Mouse (Mus musculus): ENCODE results near the gene Adtrp. TPM values are rescaled to one million over a fixed set of nuclear protein-coding genes. Genes with fewer than 3 reads are reported as not detected.

Gene Adtrp
- total RNA-seq, 4 experiments from 2014 or later = 0.68 to 28.4 (median 15.2) TPM

DNA sequence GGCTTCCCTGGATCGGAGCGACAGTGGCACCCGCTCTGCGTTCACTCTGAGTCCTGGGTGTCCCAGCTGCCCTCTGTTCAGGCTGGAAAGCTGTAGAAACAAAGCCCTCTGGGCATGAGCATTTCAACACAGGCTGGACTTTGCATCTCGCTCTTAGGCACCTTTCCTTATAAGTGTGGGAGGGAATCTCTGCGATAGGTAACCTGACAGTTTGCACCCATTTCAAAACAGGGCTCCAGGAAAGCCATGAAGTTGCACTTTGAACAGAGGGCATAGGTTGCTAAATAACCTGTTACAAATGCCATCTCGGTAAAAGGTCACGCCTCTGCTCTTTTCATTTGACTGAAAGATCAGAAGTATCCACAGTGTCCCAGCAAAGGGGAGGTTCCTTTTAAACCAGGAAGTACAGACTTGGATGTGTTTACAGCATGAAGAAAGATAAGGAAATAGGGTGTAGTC, 19.2 kb downstream of the Adtrp start:
- no peak for DNase-seq

DNA sequence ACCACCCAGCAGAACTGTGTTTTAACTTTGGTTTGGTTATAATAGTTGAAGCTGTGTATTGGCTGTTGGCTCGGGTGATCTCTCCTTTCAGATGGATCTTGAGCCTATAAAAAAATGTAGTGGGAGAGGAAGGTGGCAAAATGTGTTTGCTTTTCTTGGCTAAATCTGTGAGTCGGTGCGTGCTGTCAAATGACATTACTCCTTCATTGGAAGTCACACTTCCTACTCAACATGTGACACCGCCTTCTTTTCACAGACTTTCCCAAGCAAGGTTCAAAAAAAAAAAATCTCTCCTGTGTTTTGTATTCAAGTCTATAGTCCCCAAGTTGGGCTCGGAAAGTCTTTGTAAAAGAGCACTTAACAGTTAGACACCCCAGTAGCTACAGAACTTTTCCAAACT, 19.9 kb downstream of the Adtrp start:
- no peak for DNase-seq

DNA sequence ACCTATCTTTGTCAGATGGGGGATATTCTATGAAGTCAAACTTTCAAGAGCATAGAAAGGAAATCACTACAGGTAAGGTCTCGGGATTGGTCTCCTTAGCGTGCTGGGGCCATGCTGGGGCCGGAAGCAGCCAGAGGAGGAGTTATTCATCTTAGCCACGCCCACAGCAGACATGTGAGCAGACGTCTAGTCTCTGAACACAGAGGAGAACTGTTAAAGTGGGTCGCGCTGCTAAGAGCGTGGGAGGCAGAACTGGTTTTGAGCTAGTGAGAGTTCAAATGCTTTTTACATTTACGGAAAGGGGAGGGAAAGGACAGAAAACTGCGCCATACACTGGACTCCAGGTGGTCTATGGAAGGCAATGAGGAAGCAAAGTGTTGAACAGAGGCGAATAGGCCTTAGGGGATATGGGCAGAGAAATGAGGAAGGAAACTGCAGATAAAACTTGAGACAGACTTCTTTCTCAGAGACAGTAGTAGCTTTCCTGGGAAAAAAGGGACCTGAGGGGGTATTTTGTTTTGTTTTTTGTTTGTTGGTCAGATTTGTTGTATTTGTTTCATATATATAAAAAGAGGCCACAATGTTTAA, 22.0 kb downstream of the Adtrp start:
- DNase-seq = no peak

DNA sequence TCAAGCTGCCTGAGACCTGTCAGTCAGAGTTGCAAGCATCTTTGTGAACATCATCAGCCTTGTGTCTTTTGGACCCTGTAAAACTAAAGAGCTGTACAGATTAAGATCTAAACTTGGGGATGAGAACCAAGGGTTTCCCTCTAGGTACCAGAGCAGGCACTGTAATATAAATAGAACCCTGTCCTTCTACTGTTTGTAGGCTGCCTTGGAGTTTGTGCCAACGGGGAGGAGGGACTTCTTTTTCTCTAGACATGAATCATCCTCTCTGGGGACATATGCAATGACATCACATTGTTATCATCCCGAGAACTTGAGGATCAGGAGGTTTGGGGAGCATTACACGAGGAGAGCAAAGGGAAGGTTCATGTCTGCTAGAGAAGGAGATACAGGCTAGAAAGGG, 24.4 kb downstream of the Adtrp start:
- no peak for DNase-seq

DNA sequence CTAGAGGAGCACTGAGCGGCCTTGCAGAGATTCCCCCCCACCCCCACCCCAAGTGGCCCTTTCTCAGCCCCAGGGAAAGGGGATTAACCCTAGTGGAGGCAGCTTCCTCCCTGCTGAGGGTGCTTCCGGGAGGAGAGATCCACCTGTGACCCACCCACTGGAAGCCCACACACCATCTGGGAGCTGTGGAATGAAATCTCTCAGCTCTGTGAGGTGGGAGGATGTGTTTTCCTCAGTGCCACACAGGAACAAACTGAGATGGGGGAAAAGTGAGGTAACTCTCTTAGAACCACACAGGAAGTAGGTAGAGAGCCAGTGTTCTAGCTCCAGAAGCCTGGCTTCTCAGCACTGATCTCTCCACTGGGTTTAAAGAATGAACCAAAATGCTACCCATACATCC, 24.9 kb downstream of the Adtrp start:
- no peak for DNase-seq

DNA sequence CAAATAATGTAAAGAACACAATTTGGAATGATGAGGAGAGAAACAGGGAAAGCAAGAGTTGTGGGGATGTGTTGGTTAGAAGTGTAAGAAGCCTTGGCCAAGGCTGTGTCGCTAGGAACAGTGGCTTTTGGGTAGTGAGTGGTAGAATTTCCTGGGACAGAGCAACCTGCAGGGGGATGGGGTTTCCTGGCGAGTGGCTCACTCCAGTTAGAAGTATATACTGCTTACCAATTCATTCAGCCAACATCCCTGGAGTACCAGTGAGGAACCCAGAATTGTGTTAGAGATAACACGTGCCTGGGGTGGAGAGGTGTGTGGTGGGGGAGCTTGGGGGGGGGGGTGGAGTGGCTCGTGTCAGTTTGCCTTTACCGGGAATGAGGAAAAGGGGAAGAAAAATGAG, 25.4 kb downstream of the Adtrp start:
- no peak for DNase-seq

DNA sequence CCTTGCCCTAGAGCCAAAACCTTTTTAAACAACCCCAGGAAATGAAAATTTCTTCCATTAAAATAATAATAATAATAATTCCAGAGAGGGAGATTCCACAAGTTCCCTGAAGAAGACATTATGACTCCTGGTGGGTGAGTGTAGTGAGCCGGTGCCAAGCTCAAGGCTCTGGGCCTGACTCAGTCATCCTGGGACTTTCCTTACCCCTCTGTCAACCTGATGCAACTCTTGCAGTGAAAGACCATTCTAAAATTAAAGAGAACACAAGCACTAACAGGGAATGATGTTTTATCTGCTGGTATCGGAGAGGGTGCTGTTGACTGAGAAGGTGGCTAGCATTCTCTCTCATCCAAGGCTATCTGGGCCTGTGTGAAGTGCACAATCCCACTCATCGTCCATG, 26.5 kb downstream of the Adtrp start:
- no peak for DNase-seq

DNA sequence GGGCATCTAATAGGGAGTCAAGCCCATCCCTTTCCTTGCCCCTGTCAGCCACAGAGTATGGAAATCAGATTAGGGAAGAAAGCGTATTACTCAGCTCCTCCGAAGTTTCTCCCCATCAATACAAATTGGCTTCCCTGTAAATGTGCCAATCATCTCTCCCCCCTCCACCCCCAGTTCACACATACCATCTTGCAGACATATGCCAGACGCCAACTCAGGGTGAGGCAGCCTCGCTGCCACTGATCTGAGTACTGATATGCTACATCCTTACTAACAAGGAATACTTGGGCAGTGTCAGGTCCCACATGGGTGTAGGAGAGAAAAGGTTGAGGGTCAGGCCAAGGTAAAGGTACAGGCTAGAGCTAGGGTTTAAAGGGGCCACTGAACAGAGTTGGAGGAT, 27.6 kb downstream of the Adtrp start:
- DNase-seq = no peak

DNA sequence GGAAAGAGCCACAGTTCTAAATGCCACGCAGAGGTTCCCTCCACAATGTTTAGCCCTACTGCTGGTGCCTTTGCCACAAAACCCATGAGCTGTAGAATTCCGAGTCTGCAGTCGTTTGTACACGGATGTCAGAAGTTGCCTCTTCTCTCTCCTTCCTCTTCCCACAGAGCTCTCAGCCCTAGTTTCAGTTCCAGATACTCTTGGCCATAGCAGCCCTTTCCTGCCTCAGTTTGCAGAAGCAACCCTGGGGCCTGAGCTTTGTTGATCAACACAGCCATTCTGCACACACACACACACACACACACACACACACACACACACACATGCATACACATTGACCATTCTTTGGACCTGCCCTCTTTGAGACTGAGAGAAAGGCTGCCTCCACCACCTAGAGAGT, 28.0 kb downstream of the Adtrp start:
- no peak for DNase-seq

DNA sequence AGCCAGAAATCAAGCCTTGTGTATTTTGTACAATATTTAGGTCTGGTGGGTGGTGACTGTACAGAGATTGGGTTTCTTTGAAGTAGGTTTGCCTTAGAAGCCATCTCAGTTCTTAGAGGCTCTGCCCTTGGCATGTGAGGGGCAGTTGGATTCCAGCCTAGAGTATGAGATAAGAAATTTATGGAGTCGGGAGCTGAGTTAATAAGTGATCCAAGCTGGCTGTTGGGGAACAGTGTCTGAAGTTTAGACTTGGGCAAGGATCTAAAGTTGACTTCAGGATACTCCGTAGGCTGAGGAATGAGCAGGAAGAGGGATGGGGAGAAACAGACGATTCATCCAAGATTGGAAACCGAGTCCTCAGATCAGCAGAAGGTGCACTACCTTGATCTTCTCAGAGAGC, 29.9 kb downstream of the Adtrp start:
- no peak for DNase-seq

DNA sequence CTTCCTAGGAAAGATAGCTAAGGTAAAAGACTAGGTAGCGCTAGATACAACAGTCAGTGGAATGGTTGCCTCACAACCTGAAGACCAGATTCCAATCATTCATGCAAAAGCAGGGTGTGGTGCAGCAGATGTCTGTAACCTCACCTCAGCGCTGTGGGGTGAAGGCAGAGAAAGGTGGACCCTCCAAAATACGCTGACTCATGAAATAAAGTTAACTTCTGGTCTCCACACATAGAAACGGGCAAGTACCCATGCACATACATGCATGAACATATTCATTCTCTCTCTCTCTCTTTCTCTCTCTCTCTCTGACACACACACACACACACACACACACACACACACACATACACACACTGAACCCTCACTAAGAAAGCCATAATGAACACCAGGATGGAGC, 30.8 kb downstream of the Adtrp start:
- no peak for DNase-seq

DNA sequence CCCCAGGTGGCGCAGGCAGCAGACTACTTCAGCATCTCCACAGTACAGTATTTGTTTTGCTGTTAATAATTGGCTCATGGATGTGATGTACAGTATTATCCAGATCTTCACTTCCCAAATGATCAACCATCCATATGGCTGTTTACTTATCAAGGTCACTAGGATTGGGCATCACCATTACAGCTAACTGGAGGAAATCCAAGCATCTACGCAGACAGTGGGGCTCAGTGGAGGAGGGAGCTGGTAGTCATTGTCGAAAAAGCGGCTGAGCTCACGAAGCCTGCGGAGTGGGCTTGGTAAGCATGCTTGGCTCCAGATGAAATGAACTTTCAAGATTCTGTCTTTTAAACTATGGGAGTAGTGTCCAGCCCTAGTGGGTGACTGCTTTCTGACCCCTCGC, 36.7 kb downstream of the Adtrp start:
- DNase-seq = no peak

DNA sequence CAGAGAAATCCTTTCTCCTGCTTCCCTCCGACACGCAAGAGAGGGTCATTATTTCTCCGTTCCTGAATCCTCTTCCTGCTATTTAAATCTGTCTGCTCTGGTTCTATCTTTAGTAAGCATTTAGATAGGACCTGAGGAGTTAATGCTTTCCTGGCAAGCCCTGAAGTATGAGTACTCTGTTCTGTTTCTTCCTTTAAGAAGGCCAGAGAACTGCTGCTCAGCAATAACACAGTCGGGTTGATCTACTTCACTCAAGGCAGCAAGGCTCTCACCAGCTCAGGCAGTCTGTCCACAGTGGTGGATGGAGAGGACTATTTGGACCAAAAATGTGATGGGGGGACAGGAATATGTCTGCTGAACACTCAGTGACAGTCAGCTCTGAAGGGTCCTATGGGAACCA, 39.7 kb downstream of the Adtrp start:
- DNase-seq = no peak

DNA sequence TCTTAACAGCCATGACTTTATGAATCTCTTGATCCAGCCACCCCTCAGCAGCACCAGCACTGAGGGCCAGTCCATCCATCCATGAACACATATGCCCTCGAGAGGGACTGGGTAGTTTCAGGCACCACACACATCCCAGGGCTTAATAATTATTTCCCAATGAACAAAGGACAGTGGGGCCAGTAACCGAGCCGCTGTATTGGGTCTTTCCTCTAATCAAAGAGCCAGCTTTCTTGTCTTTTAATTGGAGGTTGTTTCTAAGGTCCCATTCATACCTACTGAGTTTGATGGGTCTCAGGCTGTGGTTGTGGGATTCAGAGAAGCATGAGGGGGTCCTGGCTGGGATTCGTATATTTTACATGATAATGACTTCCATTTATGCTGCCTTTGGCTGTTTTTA, 40.2 kb downstream of the Adtrp start:
- DNase-seq = no peak

DNA sequence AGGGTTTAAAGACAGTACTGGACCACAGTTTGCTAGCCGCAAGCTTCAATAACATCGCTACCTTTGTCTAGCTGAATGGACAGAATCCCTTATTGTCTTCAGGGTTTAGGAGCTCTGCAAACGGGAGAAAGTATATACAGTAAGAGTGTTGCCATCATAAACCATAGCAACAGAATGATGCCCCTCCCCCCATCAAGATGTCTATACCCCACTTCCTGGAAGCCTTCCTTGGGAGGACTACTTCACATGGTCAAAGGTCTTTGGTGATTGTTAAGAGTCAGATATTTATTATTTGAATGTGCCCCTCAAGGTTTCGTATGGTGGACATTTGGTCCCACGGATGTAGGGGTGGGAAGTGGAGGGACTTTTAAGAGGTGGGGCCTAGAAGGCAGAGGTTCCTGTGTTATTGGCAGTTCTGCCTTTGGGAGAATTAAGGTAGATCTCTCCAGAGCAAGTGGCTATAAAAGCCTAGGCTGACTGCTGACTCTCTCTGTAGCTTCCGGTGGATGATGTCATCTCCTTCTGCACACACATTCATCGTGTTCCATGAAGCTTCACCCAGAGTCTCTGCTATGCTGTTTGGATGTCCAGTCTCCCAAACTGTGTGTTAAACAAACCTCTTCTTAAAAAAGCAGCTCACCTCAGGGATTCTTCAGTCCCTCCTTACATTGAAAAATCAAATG, 42.2 kb downstream of the Adtrp start:
- DNase-seq = no peak

DNA sequence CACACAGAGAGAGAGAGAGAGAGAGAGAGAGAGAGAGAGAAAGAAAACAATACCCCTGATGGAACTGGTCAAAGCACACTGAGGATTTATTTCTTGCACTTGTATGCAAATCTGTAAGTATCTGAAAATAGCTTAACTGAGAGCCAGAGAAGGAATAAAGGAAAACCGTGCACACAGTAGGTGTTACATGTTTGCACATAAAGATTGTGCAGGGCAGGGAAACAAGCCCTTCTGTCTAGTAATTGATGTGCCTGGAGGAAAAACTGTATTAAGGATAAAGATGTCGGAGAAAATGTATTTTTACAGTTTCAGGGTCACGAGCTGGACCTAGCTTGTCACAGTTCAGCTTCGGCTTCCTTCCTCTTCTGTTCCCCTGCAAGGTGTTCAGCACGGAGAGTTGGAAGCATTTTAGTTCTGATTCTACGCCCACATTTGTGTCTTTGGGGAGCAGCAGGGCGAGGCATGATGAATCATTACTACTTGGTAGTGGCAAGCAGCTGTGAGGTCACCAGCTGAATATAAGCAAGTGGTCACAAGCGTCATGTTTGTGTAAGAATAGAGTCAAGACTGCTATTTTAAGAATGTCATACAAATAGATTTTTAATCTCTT, 43.7 kb downstream of the Adtrp start:
- no peak for DNase-seq

DNA sequence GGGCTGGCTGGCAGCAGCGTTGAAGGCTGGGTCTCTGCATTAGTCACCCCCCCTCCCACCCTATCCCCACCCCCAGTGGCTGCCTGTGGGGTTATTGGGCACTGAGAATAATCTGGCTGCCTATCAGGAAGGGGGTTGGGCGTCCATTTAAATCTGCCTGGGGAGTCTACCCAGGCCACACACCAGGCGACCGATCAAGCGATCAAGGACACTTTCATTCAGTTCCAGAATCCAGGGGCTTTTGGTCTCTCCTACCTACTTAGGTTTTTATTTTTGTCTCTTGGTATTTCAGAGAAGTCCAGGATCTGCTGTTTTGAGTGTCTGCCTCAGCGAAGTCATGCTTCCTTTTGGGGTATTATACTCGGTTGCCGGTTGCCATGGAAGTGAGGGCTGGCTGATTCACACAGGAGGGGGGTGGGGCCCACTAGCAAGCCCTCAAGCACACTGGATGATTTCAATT, 46.3 kb downstream of the Adtrp start:
- DNase-seq = peak; percentile 13

DNA sequence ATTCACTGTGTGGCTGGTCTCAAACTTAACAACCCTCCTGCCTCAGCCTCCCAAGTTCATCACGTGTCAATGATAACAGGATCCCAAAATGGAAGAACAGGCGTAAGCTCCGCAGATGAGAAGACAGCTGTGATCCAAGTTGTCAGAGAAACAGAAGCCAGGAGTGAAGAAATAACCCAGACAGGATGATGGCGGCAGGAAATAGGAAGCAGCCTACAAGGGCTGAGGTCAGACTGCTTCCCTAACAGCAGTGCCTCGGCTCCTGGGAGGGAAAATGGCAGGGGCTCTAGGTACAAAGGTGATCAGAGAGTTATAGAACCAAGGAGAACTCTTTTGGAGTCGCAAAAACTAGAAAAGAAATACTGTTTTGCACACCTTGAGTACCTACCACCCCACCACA, 54.6 kb downstream of the Adtrp start:
- DNase-seq = no peak

DNA sequence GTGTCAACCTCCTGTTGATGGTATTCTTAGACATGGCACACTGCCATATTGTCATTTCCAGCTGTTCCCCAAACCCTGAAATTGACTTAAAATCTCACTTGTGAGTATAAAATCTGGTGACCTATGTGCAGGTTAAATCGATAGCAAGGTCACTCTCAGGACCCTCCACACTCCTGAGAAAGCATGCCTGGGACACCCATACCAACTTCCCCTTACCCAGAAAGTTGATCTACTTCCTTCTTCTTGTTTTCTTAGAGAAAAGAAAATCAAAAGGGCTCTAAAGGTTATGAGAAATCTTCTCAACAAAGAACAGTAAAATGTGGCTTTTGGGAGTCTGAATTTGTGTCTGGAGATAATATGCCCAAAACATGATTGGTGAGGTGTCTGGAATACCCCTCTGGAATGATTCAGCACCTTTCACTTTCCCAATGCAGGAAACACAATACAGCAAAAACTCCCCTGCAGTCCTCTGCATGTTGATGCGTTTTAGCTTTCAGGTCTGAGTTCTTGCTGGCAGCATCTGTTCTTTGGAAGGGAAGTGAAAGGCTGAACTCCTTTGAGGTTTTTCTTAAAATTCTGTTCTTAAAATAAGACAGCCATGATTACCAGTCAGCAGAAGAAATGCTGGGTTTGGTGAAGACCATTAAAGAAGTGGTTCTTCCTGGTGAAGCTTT, 59.5 kb downstream of the Adtrp start:
- DNase-seq = no peak

DNA sequence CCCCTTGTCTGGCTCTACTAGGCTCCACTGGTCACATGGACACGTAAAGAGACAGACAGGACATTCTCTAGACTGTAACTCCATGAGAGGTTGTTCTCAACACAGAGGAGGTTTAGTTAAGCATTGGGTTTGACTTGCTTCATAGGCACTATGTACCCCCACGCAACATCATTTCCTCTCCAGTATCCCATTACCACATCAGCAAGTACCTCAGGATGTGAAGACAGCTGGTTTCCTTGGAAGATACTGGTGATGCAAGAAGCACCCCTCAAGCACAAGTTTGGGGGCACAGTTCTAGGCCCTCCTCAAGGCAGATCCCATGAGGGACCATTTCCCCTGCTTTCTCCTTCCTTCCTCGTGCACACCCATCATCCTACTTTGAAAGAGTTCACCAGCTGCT, 60.8 kb downstream of the Adtrp start:
- no peak for DNase-seq

DNA sequence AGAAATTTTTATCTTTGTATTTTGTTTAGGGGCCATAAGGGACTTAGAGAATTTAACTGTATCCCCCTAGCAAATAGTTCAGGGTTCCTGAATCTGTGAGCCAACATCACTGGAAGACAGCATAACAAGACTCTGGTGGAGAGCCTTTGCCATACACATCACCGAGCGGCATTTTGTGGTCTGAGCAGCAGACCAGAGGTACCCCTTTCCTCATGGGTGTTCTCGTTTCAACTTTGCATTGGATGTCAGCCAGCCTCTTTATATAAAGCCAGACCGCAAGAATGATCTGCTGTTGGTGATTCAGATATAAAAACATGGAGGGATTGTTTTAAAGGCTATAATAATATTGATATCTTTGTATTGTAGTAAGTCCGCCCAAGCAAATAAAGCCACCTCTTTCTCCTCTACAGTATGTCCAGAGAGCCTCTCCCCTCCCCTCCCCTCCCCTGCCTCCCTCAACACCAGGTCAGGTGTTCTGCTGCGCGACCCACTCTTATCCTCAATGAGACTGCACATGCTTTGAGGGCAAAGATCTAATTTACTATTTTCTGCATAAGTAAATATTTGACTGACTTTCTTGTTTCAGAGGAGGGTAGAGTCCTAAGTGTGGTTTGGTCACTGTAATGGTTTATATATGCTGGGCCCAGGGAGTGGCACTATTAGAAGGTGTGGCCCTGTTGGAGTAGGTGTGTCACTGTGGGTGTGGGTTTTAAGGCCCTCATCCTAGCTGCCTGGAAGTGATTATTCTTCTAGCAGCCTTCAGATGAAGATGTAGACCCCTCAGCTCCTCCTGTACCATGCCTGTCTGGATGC, 62.4 kb downstream of the Adtrp start:
- no peak for DNase-seq

DNA sequence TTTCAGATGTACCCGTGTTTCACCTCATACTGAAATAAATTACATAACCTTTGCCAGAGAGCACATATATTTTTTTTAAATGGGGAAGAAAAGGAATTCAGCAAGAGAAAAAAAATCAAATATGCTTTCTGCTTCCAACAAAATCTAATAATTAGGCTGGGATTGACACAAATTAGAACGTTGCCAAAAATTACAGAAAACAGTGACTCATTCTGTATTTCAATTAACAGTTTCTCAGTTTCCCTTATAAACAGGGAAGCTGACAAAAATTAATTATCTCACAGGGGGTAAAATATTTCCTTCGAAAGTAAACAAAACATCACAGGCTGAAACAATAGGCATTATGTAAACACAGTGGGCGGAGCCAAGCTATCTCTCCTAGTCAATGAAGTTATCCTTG, 67.2 kb downstream of the Adtrp start:
- DNase-seq = no peak

Measured in adrenal gland, adult 8-10 months (tissue).